Mouse (Mus musculus): ENCODE results near the gene Stx8. TPM values are rescaled to one million over a fixed set of nuclear protein-coding genes. Genes with fewer than 3 reads are reported as not detected.

The Stx8 gene
- total RNA-seq, 4 experiments from 2014 or later = 24.6 to 34.0 (median 28.6) TPM

GRCm38 (mm10) chr11:68197471-68197870 is 231.5 kb downstream of the Stx8 start:
- DNase-seq (ENCODE audit: low spot score) = no peak

GRCm38 (mm10) chr11:68198696-68199095 is 232.7 kb downstream of the Stx8 start:
- DNase-seq (ENCODE audit: low spot score) = no peak

GRCm38 (mm10) chr11:68199103-68199502 is 233.1 kb downstream of the Stx8 start:
- DNase-seq (ENCODE audit: low spot score) = no peak

- DNase-seq (ENCODE audit: low spot score) = no peak
Observed at GRCm38 (mm10) chr11:68199801-68200423, 233.9 kb downstream of the Stx8 start.

GRCm38 (mm10) chr11:68200500-68200899 is 234.5 kb downstream of the Stx8 start:
- DNase-seq (ENCODE audit: low spot score) = no peak

GRCm38 (mm10) chr11:68201063-68201462 is 235.1 kb downstream of the Stx8 start:
- no peak for DNase-seq (ENCODE audit: low spot score)

GRCm38 (mm10) chr11:68201811-68202459 is 235.9 kb downstream of the Stx8 start:
- no peak for DNase-seq (ENCODE audit: low spot score)

GRCm38 (mm10) chr11:68202561-68202960 is 236.6 kb downstream of the Stx8 start:
- no peak for DNase-seq (ENCODE audit: low spot score)

- no peak for DNase-seq (ENCODE audit: low spot score)
Observed at GRCm38 (mm10) chr11:68203658-68204315, 237.8 kb downstream of the Stx8 start.

- DNase-seq (ENCODE audit: low spot score) = no peak
Observed at GRCm38 (mm10) chr11:68204407-68204806, 238.4 kb downstream of the Stx8 start.

- no peak for DNase-seq (ENCODE audit: low spot score)
Observed at GRCm38 (mm10) chr11:68205572-68206229, 239.7 kb downstream of the Stx8 start.

- DNase-seq (ENCODE audit: low spot score) = no peak
Observed at GRCm38 (mm10) chr11:68208023-68208422, 242.0 kb downstream of the Stx8 start.

GRCm38 (mm10) chr11:68208582-68208981 is 242.6 kb downstream of the Stx8 start:
- DNase-seq (ENCODE audit: low spot score) = no peak

GRCm38 (mm10) chr11:68209506-68209905 is 243.5 kb downstream of the Stx8 start:
- no peak for DNase-seq (ENCODE audit: low spot score)

- no peak for DNase-seq (ENCODE audit: low spot score)
Observed at GRCm38 (mm10) chr11:68210714-68211113, 244.7 kb downstream of the Stx8 start.

- peak; percentile 62 for DNase-seq (ENCODE audit: low spot score)
Observed at GRCm38 (mm10) chr11:68211924-68212578, 246.1 kb downstream of the Stx8 start.

GRCm38 (mm10) chr11:68213896-68214295 is 247.9 kb downstream of the Stx8 start:
- no peak for DNase-seq (ENCODE audit: low spot score)

- DNase-seq (ENCODE audit: low spot score) = no peak
Observed at GRCm38 (mm10) chr11:68214496-68215205, 248.7 kb downstream of the Stx8 start.

- DNase-seq (ENCODE audit: low spot score) = no peak
Observed at GRCm38 (mm10) chr11:68215206-68215912, 249.4 kb downstream of the Stx8 start.

- DNase-seq (ENCODE audit: low spot score) = no peak
Observed at GRCm38 (mm10) chr11:68216041-68216440, 250.0 kb downstream of the Stx8 start.

GRCm38 (mm10) chr11:68220733-68221132 is 254.7 kb downstream of the Stx8 start:
- DNase-seq (ENCODE audit: low spot score) = no peak

Measured in heart, adult 8-10 months (tissue).